Mouse (Mus musculus) lung, embryonic 14.5 days (tissue): ENCODE measurements around the gene Tenm3. TPM values are rescaled to one million over a fixed set of nuclear protein-coding genes. Genes with fewer than 3 reads are reported as not detected.

Experiments used
- ATAC-seq: fragments of 200-750 bp; cut with Nextera tagmentation; 2 replicates; pipeline ENCODE4 v1.8.0; 2017; ENCODE audit warnings: mild to moderate bottlenecking, moderate TSS enrichment, moderate library complexity; ENCODE audit not compliant: insufficient read depth
- DNase-seq: peaks from one replicate; pipeline ENCODE4 v3.0.0-alpha.2; 2015
- H3K27ac ChIP-seq: fragments of 300-500 bp; sonication (generic); 2 replicates; pipeline ENCODE4 v1.5.1; 2014; ENCODE audit warnings: low read depth, mild to moderate bottlenecking, moderate library complexity
- H3K27me3 ChIP-seq: fragments of 300-500 bp; sonication (generic); 2 replicates; pipeline ENCODE4 v1.6.1; 2014; ENCODE audit warnings: low read length, control low read depth; ENCODE audit not compliant: insufficient read depth
- H3K36me3 ChIP-seq: fragments of 300-500 bp; sonication (generic); 2 replicates; pipeline ENCODE4 v1.6.1; 2014; ENCODE audit warnings: control low read depth; ENCODE audit not compliant: insufficient read depth
- H3K4me1 ChIP-seq: fragments of 300-500 bp; sonication (generic); 2 replicates; pipeline ENCODE4 v1.6.1; 2014; ENCODE audit warnings: antibody characterized with exemption, control low read depth; ENCODE audit not compliant: insufficient read depth
- H3K4me2 ChIP-seq: fragments of 300-500 bp; sonication (generic); 2 replicates; pipeline ENCODE4 v1.6.1; 2014; ENCODE audit warnings: mild to moderate bottlenecking
- H3K4me3 ChIP-seq: fragments of 300-500 bp; sonication (generic); 2 replicates; pipeline ENCODE4 v1.5.1; 2014; ENCODE audit warnings: low read depth, low read length
- H3K9ac ChIP-seq: fragments of 300-500 bp; sonication (generic); 2 replicates; pipeline ENCODE4 v1.6.1; 2014
- H3K9me3 ChIP-seq: fragments of 300-500 bp; sonication (generic); 2 replicates; pipeline ENCODE4 v1.6.1; 2016; ENCODE audit warnings: low read depth, low read length, control low read depth
- CTCF ChIP-seq: IDR thresholded peaks from 2 replicates; pipeline ENCODE4 v1.5.1; 2016; ENCODE audit warnings: antibody characterized with exemption, low read depth
- WGBS: fragments of 180-500 bp; shearing (Covaris S2); extraction: QIAGEN DNeasy Blood & Tissue Kit; methylation state at CpG from one replicate; pipeline ENCODE4 v1.1.7; 2014; 5-methylcytosine and 5-hydroxymethylcytosine counted together
- polyA plus RNA-seq: library from polyadenylated mRNA; unstranded; fragments of >200 nt; fragmentation: Nextera tagmentation; extraction: Ambion mirVana; gene quantifications from 2 replicates; pipeline ENCODE4 v1.2.1, GENCODE M21; 2014

Tenm3 gene
- polyA plus RNA-seq, 1 experiment from 2014 or later, result 9.8 TPM

- Histone ChIP-seq H3K4me3 (no peak overlapping the region), H3K9ac (no peak overlapping the region), H3K4me2 (no peak overlapping the region), H3K36me3 (no peaks in the 10 kb centered on the region), H3K27ac (no peak overlapping the region), H3K27me3 (no peaks in the 10 kb centered on the region), H3K9me3 (no peaks in the 10 kb centered on the region), H3K4me1 (no peaks in the 10 kb centered on the region)
- DNase-seq (no peak), ATAC-seq (no peak)
- no peak for TF ChIP-seq CTCF
- WGBS, result 90% methylated on average over 18 of the region's 18 CpGs
Measured at GRCm38 (mm10) chr8:48343067-48343420, 500.7 kb downstream of the Tenm3 start.

DNA sequence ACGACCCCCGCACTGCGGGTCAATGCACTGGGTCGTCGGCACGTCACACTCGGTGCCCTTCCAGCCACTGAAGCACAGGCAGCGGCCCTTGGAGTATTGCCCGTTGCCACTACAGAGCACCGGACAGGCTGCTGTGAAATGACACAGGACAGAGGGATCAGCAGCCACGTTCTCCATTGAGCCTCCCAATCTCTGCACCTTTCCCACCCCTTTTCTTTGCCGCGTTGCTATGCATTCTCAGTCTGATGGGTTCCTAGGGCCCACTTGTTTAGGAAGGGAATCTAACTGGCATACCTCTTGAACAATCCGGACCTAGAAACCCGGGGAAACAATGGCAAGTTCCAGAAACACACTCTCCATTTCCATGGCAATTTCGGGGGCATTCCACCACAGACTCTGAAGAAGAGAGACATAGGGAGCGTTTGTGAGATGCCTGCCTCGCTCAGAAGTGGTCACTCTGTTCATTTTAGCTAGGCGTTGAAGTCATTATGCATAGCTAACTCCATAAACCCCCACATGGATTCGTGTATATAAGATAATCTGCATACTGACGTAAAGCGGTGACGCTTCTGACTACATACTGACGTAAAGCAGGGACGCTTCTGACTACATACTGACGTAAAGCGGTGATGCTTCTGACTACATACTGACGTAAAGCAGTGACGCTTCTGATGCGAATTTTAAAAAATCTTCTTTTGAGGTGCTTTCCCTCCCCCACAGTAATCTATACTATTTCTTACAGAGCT lies 501.3 kb downstream of the Tenm3 start:
- no peak for TF ChIP-seq CTCF
- WGBS, result 77% methylated on average over 30 of the region's 30 CpGs
- no peak for ATAC-seq
- Histone ChIP-seq H3K4me3 (no peak overlapping the region), H3K27me3 (no peaks in the 10 kb centered on the region), H3K9ac (no peak overlapping the region), H3K36me3 (no peaks in the 10 kb centered on the region), H3K4me1 (no peaks in the 10 kb centered on the region), H3K27ac (no peak overlapping the region), H3K9me3 (no peaks in the 10 kb centered on the region), H3K4me2 (no peak overlapping the region)
- DNase-seq, result no peak

GRCm38 (mm10) chr8:48341692-48342091 lies 502.1 kb downstream of the Tenm3 start:
- Histone ChIP-seq H3K9ac (no peak overlapping the region), H3K9me3 (no peaks in the 10 kb centered on the region), H3K36me3 (no peaks in the 10 kb centered on the region), H3K27ac (no peak overlapping the region), H3K27me3 (no peaks in the 10 kb centered on the region), H3K4me3 (no peak overlapping the region), H3K4me1 (no peaks in the 10 kb centered on the region), H3K4me2 (no peak overlapping the region)
- TF ChIP-seq CTCF, result no peak
- ATAC-seq (no peak), DNase-seq (no peak)
- 80% methylated on average over 4 of the region's 4 CpGs for WGBS

DNA sequence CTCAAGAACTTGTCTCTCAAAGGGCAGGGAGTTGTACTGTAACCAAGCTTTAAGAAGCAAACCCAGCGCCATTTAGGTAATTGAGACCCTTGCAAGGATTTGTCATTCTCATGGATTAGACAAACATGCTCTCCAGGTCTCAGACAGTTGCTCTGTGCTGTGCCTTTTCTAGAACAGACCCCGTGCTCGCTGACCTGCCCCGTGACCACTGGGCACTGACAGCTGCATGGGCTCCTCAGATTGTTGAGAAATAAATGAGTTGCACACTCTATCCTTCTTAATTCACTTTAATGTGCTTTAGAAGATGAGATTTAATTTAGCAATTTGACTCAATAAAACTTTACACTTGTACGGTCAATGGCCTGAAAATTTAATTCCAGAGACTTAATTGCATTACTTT lies 502.5 kb downstream of the Tenm3 start:
- H3K27ac ChIP-seq, result no peak overlapping the region
- no peak for DNase-seq
- no peak for TF ChIP-seq CTCF
- 82% methylated on average over 5 of the region's 5 CpGs for WGBS
- no peak overlapping the region for H3K4me3 ChIP-seq
- H3K27me3 ChIP-seq, result no peaks in the 10 kb centered on the region
- ATAC-seq, result no peak
- H3K4me1 ChIP-seq, result no peaks in the 10 kb centered on the region
- H3K9ac ChIP-seq, result no peak overlapping the region
- no peaks in the 10 kb centered on the region for H3K36me3 ChIP-seq
- H3K4me2 ChIP-seq, result no peak overlapping the region
- no peaks in the 10 kb centered on the region for H3K9me3 ChIP-seq

- 88% methylated on average over 11 of the region's 11 CpGs for WGBS
- no peak for DNase-seq
- TF ChIP-seq CTCF, result no peak
- ATAC-seq, result no peak
- no peaks in the 10 kb centered on the region for H3K4me1 ChIP-seq
- no peak overlapping the region for H3K4me2 ChIP-seq
- no peaks in the 10 kb centered on the region for H3K36me3 ChIP-seq
- no peak overlapping the region for H3K9ac ChIP-seq
- no peaks in the 10 kb centered on the region for H3K9me3 ChIP-seq
- no peak overlapping the region for H3K27ac ChIP-seq
- H3K4me3 ChIP-seq, result no peak overlapping the region
- H3K27me3 ChIP-seq, result no peaks in the 10 kb centered on the region
Measured at GRCm38 (mm10) chr8:48322655-48323265, 521.0 kb downstream of the Tenm3 start.

DNA sequence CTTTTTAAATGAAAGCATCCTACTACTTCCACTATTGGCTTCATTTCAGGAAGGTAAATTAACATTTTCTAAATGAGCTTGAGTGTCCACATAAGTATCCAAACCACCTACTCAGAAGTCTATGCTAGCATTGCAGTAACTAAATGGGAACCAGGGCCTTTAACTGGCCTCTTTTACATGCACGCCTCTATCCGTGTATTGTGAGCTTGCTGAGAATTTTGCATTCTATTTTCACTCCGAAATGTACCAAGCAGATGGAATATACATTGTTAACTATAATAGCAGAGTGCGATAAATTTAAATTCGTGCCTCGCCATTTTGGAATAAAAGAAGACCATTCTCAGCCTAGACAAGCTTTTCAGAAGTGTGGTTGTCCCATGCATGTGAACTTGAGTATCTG lies 521.5 kb downstream of the Tenm3 start:
- 92% methylated on average over 6 of the region's 6 CpGs for WGBS
- no peaks in the 10 kb centered on the region for H3K27me3 ChIP-seq

DNA sequence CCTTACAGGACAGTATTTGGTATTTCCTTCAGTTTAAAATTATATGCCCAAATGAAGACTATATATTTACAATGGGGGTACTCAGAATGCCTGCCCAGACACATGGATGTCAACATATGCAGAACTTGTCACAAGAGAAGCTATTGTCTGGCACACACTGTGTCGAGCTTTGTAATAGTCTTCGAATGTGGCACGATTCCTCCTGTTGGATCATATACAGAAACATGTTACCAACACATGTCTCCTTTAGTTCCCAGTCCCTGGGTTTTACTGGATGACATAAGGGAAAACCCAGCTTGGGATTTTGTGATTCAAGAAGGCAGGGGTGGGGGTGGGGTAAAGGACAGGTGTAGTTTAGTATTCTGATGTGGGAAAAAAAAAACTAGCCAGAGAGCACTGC lies 524.1 kb downstream of the Tenm3 start:
- H3K4me3 ChIP-seq, result no peak overlapping the region

More for the DNA sequence above, 521.5 kb downstream of the Tenm3 start:
- H3K4me1 ChIP-seq, result no peaks in the 10 kb centered on the region
- no peaks in the 10 kb centered on the region for H3K9me3 ChIP-seq
- no peak for ATAC-seq
- H3K4me3 ChIP-seq, result no peak overlapping the region
- no peak for TF ChIP-seq CTCF
- no peak overlapping the region for H3K4me2 ChIP-seq
- DNase-seq, result no peak
- H3K36me3 ChIP-seq, result no peaks in the 10 kb centered on the region
- no peak overlapping the region for H3K9ac ChIP-seq
- no peak overlapping the region for H3K27ac ChIP-seq

More for the DNA sequence above, 524.1 kb downstream of the Tenm3 start:
- no peak for TF ChIP-seq CTCF
- Histone ChIP-seq H3K36me3 (no peaks in the 10 kb centered on the region), H3K9ac (no peak overlapping the region), H3K4me1 (no peaks in the 10 kb centered on the region), H3K27ac (no peak overlapping the region), H3K9me3 (no peaks in the 10 kb centered on the region), H3K4me2 (no peak overlapping the region), H3K27me3 (no peaks in the 10 kb centered on the region)
- WGBS, result 90% methylated on average over 3 of the region's 3 CpGs
- no peak for ATAC-seq
- DNase-seq, result no peak
